Mouse (Mus musculus) fibroblast of lung, adult 2 months (primary cell): ENCODE results near the gene Etaa1.
A peak's percentile ranks its signal among the peaks of the same experiment; 100 is the strongest.
"Not testable (repeated sequence)": the region's sequence is repeated elsewhere in the genome, so short reads cannot be mapped to it uniquely, and the experiment has no call there.

Experiments used
- DNase-seq: peaks from one replicate; pipeline ENCODE4 v3.0.0-alpha.2; 2011; ENCODE audit warnings: low read depth

Gene Etaa1

DNA sequence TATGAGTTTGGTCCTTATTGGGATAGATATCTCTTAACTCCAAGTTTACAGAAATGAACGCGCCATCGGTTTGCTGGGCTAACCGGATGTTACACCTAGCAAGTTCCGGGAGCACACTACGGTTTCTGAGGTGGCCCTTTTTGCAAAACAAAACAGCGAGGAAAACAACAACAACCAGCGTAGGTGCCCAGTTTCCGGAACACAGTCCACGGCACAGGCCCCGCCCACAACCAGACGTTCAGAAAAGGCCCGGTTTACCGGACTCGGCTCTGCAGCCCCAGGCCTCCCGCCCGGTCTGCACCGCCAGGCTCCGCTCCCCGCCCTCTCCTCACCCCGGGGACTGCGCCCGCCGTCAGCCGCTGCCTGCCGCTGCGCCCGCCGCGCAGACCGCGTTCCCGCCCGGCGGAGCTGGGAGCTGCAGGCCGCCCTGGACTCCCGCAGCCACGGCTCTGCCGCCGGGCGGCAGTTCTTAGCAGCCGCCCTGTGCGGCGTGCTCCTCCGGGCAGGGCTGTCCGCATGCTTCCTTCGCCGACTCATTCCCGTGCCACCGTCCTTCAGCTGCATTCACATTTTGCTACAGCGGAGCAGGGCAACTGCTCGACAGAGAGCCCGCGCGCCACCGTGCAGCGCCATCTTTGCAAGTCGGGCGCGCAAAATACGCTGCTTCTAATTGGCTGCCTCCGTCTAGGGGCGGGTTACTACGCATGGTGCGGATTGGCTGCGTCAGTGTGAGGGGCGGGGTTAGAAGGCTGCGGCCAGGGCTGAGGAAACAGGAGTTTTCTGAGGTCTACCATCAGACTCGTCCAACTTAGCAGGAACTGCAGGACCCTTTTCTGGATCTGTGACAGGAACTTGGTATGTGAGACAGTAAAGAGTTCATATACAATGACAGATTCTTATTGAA is at the start of gene Etaa1:
Etaa1 (minus strand) TSS at position 645 of the 904 bp plus-strand sequence.
- peak; percentile 83 for DNase-seq

DNA sequence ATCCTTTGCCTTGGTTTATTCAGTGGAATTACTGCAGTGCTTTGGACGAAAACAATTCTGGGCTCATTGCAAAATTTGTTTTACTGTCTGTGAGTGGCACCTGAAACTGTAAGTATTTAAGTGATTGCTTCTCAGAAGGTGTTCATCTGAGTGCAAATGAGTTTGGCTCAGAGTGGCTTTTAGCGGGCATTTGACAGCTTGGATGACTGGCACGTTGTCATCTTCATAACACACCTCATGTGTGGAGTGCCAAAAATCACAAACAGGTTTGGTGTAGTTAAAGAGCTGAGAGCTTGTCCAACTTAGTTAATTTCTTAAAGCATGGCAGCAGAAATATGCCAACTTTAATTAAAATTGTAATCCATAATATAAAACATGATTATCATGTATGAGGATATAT is 40.5 kb upstream of the Etaa1 start:
- DNase-seq = no peak

DNA sequence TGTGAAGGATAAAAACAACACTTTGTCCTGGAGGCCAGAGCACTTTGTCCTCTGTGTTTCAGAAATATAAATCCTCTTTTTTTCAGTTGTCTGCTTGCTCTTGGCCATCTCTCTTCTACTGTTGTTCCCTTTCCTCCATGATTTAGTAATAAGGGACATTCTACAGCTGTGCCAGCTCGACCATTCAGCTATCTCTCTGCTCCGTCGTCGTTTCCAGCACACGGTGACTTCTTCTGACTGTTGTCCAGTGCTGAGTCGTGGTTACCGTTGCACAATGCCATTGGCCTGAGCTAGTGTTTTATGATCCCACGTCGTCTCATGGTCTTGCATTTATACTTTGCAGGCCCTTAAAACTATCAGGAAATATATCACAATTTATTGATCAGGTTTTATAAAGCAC is 38.6 kb upstream of the Etaa1 start:
- DNase-seq = no peak

DNA sequence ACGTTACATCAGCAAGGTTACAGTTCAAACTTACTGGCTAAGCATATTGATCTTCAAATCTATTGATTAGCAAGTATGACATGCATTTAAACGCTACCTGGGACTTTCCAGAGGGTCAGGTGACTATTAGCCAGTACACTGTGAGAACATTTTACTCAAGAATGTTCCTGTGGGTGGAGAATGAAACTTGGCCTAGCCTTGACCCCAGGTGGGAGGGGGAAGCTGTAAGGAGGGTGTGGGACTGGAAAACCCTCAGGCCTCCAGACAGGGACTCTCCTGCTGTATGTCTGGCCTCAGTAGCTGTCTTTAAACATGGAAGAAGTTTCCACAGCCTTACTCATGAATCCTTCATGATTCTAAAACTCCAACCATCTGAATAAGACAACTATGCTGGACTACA is 29.7 kb upstream of the Etaa1 start:
- no peak for DNase-seq

DNA sequence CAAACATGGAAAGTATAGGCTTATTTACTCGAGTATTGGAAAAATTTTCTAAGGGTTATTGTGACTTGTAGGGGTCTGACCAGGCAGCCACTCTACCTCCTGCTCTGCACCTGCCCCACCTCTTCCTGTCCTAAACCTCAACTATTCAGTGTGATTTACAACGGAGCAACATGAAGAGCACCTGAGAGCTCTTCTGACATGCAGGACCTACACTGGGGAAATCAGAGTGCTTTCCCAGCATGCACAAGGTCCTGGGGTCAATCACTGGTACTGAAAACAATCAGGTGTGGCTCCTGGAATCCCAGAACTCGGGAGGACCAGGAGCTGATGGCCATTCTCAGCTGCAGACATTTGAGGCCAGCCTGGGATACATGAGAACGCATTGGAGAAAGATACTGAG is 27.6 kb upstream of the Etaa1 start:
- no peak for DNase-seq

DNA sequence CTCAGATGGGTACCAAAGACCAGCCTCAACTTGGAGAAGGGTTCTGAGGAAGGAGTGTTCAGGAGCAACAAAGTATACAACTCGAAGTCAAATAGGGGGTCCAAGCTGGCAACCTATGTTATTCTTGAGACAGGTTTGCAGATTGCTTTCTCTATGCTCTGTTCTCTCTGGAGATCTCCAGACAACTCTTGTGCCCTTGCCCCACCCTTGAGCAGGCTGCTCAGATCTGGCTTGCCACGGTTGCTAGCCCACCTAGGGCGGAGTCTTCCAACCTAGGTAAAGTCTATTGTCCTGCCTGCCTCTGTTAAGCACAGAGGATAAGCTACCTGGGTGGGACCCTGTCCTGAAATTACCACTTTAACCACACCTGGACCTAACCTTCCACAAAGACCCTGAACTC is 21.9 kb upstream of the Etaa1 start:
- no peak for DNase-seq

DNA sequence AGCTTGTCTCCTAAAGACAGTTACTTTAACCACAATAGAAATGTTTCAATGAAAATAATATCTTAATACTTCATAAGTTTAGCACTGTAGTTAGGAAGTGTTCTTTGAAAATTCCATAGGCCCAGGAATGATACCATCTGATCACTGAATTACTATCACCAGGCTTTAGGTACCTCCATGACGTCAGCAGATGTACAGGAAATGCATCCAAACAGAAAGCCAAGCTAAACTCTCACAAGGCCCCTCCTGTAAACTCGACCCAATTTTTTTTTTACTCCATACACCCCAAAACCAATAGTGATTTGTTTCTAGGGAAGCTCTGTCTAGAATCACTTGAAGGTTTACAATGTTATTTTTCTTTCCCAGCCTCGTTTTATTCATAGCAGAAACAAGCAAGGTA is 884 bp downstream of the Etaa1 start:
- DNase-seq = no peak

DNA sequence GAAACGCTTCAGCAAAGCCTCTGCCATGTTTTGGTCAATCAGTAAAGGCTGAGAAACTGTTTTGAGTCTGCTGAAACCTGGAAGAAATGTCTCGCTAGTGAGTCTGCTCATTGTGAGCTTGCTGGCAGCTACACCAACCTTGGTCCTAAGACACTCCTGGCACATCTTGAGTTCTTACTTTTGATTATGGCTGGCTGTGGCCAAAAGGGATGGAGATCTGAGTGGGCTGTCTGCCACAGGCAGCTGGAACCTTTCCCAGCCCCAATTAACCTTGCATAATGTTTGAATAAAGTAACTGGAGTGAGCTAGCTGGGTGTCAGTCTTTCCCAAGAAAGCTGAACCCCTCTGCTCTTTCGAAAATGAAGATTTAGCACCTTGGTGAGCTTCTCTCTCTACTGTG is 2.3 kb downstream of the Etaa1 start:
- DNase-seq = peak; percentile 45

DNA sequence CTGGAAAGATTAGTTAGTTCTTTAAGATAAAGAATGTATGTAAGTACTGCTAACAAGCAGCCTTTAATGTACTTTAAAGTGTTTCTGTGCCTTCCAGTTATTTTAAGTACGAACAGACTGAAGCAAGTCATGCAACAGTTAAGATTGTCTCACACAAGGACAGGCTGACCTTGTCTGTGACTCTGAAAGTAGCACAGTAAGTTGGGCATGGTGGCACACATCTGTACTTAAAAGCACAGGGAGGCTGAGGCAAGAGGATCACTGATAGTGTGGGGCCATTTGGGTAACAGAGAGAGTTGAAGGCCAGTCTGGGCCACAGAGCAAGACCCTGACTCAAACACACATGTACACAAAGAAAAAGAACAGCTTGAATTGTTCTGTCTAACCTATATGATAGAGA is 14.5 kb downstream of the Etaa1 start:
- no peak for DNase-seq

DNA sequence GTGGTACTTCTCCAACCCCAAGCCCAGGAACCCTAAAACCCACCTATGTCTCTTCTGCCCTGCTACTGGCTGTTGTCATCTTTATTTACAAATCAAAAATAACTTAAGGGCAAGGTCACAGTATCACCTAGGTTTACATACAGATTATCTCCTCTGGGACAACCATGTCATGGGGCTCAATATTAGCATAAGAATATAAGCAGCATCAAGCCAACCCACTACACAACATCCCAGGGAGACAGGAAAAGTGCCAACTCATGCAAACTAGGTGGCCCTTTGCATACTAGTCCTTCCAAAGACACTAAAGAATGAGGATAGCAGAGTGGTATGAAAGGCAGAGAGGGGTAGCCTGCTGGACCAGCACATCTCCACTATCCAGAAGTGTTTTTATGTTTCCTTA is 15.7 kb downstream of the Etaa1 start:
- DNase-seq = no peak

DNA sequence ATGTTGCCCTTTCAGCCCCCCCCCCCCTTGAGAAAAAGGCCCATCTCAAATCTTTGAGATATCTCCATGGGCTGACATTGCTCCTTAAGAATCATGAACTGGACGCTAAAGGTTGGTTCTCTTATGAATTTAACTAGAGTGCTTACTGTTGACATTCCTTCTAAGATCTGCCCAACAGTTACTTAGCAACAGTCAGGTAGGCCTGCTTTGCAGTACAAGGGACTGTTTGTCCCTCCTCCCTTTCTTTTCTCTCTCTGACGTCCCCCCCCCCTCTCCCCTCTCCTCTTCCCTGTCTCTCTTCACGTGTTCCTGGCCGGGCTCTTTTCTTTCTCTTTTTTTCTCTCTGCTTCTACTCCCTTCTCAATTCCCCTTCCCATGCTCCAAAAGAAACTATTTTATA is 35.8 kb downstream of the Etaa1 start:
- no peak for DNase-seq

DNA sequence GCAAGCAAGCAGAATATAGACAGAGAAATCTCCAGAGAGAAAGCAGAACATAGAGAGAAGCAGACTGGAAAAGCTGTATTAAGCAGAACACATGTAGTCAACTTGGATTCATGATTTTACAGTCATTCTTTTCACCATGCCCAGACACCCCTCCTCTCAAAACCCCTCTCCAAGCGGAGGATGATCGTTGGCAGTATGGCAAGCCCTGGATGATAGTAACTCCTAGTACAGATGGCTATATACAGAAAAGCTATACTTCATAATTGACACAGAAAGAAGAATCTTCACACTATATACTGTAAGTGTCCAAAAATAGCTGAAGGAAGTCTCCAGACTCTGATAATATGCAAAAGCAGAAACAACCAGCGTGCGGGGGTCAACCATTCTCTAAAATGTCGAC is 36.6 kb downstream of the Etaa1 start:
- DNase-seq = no peak

DNA sequence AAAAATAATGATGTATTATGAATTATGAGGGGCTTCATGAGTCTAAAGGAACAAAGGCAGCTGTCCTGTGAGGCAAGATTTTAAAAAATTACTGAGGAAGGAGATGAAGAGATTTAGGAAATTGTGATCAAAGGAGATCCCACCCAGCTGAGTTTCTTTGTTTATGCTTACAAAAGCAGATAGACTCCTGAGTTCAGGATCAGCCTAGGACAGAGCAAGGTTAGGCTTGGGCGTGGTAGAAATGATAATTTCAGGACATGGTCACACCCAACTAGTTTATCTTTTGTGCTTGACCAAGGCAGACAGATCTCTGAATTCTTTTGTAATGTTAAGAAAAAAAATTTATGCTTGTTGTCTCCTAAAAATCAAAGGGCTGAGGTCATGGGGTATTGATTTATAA is 37.2 kb downstream of the Etaa1 start:
- no peak for DNase-seq

DNA sequence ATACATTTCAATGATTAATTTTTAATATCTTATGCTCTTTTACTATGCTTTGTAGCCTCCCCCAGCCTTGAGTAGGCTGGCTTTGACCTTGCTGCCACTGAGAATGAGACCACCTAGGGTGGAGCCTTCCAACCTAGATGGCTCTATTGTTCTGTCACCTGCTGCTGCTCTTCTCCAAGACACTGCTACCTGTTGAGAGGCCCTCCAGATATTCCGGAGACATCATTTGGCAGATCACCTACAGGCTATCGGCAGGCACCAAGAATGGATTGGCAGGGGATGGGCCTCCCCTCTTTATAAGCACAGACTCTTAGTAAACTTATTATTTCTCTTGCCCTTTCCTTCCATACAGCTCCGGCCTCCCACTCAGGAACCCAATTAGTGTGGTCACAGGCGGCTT is 52.7 kb downstream of the Etaa1 start:
- not testable (repeated sequence) for DNase-seq
